Mouse (Mus musculus): ENCODE measurements around the gene Olfr483.

Gene Olfr483

DNA sequence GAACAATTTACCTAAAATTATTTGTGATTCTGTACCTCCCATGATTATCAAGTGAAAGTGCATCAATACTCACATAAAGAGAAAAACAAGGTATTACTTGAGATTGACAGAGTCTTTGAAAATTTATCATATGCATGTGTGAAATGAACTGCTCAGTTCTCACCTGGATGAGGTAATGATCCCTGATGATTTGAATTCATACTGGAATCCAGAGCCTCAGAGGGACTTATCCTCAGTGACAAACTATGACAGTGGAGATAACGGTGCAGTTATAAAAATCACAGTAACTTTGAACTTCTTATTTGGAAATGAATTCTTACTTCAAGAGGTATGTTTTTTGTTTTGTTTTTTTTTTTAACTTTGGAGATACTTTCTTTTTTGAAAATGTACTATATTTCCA, at the start of gene Olfr483:
TSS of gene Olfr483 (plus strand) at position 301 of the 400 bp plus-strand sequence.
- DNase-seq: no peak

DNA sequence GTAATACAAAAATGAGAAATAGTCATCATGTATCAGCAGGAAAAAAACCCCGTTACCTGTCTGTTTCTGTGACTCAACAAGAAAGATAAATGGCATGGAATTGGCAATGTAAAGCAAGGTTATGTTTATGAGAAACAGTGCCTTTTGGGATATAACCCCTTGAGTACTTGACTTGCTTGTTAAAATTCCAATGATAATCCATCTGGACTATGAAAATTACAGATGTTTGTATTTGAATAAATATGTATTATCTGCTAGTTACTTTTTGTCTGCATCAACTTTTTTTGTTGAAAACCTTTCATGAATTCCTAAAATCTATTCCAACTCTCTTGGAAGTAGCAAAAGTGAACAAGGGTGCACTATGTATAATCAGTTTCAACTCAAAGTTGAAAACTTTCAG, 33.4 kb upstream of the Olfr483 start, which contains the start of gene Olfr480:
TSS of gene Olfr480 (minus strand) at position 101 of the 400 bp plus-strand sequence.
- no peak for DNase-seq

DNA sequence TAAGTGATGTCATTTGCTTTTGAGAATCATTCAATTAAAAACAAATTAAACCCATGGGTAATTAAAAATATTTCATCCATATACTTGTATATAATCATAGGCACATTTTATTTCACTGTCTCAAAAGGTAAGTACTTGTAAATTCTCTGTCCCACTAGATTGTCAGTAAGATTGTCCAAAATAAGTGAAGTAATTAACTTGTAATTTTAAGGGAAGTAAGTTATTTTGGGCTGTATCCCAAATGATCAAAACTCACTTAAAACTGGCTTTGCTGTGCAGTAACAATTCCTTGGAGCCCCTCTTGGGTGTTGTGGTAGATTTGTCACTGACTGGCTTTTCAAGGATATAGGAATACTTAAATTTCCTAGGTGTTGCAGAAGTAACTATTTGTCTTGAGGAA, 21.1 kb upstream of the Olfr483 start, which contains the start of gene Olfr481:
TSS of gene Olfr481 (plus strand) at position 301 of the 400 bp plus-strand sequence.
- no peak for DNase-seq

DNA sequence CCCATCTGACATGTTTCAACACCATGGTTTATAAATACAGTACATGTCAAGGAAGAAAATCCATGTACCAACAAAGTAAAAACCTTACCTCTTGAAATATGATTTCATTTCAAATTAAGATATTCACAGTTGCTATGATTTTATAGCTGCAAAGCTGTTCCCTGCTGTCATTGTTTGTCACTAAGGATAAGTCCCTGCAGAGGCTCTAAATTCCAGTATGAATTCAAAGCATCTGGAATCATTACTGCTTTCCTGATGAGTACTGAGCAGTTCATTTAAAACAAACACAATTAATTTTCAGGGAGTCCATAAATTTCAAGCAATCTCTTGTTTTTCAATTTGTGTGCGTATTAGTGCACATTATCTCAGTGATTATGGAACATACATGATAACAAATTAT, 3.2 kb upstream of the Olfr483 start, which contains the start of gene Olfr482:
TSS of gene Olfr482 (minus strand) at position 101 of the 400 bp plus-strand sequence.
- no peak for DNase-seq

DNA sequence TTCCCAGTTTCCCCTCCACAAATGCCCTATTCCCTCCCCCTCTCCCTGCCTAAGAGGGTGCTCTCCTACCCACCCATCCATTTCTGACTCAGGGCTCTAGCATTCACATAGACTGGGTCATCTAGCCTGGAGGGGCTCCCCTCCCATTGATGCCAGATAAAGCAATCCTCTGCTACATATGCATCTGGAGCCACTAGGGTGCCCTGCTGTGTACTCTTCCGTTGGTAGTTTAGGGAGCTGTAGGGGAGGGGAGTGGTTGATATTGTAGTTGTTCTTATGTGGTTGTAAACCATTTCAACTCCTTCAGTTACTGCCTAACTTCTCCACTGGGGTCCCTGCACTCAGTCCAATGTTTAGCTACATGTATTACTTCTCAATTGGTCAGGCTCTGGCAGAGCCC, 20.0 kb downstream of the Olfr483 start:
- DNase-seq: no peak

DNA sequence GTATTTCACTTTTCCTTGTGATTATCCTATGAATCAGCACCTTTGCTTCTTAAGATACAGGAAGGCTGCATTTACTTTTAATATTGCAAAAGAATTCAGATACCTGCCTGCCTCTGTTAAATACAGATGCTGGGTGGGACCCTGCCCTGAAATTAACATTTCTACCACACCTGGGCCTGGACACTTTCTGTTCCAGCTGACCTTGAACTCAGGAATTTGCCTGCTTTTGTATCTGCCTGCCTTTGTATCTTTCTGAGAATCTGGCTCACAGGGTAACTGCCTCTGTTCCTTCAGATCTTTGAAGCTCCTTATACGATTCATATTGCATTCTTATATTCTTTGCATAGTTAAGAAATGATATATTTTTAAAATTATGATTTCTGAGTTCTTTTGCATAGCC, 20.8 kb downstream of the Olfr483 start:
- DNase-seq: no peak

DNA sequence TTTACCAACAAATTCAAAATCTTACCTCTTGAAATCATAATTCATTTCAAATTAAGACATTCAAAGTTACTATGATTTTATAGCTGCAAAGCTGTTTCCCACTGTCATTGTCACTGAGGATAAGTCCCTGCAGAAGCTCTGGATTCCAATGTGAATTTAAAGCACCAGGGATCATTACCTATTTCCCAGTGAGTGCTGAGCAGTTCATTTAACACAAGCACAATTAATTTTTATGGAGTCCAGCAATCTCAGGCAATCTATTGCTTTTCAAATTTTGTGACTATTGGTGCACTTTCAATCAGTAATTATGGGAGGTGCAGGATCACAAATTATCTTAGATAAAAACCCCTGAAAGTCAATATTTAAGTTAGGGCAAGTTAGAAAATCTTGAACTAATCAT, 26.7 kb downstream of the Olfr483 start, which contains the start of gene Olfr484:
TSS of gene Olfr484 (minus strand) at position 101 of the 400 bp plus-strand sequence.
- no peak for DNase-seq
